Mouse (Mus musculus) frontal cortex, adult 2 months (tissue): ENCODE measurements around the gene Baz2b. TPM values are rescaled to one million over a fixed set of nuclear protein-coding genes. Genes with fewer than 3 reads are reported as not detected.

Source experiments
- DNase-seq, 2 experiments: peaks; one replicate each; pipeline ENCODE4 v3.0.0; 2022; ENCODE audit warnings: low spot score in 1 of 2; ENCODE audit errors: extremely low spot score in 1 of 2
- polyA plus RNA-seq: library from polyadenylated mRNA; depleted of rRNA; stranded (reverse); fragments of >200 nt; gene quantifications from 2 replicates; pipeline ENCODE4 v1.2.3, GENCODE M21; 2012

Gene Baz2b
- polyA plus RNA-seq, 1 experiment, result 34.7 TPM

GRCm38 (mm10) chr2:60060185-60060775 is 149.4 kb downstream of the Baz2b start:
- DNase-seq, result no peak

GRCm38 (mm10) chr2:60059300-60059699 is 150.3 kb downstream of the Baz2b start:
- no peak for DNase-seq

DNA sequence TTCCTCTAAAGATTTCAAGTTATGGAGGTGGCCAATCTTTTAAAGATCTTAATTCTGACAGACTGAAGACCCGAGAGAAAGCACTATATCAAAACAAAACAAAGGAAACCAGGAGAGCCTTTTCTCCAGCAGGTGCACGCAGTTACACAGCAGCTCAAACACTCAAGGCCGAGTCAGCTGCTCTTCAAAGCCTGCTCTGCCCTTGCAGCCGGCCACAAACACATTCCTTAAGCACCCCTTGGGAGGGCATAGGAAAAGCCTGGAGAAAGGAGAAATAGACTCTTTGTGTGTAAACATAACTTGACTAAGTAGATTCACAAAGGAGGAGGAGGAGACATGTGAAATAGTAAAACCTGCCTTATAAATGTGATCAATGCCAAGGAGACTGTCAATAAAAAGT is 153.6 kb downstream of the Baz2b start:
- no peak for DNase-seq

DNA sequence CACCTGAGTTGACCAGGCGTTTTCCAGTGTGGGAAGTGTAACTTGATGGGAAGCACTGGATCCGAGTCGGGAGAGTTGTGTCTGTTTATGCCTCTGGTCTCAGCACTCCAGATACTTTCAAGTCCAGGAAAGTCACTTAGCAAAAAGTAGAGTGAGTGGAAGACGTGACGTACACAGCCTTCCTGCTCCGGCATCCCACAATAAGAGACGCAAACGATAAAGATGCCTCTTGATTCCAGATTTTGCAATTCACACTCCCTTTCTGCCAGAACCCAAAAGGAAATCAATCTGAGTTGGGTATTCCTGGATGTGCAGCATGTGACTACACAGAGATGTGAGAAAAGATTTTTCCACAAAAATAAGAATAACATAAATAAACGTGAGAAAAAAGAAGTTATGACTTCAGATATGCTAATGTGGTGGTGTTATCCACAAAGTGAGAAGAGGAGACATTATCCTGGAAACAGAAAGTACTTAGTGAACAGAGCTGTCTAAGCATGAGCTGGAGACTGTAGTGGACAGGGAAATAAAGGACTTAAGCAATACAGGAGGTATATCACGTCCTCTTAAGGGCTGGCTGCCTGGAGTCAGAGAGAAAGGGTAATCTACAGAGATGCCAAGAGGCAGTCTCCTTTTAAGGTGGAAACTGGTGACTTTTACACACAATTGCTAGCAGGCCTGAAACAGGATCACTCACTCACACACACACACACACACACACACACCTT is 154.7 kb downstream of the Baz2b start:
- DNase-seq, result peak in 1 of 2 experiments; percentile 31

DNA sequence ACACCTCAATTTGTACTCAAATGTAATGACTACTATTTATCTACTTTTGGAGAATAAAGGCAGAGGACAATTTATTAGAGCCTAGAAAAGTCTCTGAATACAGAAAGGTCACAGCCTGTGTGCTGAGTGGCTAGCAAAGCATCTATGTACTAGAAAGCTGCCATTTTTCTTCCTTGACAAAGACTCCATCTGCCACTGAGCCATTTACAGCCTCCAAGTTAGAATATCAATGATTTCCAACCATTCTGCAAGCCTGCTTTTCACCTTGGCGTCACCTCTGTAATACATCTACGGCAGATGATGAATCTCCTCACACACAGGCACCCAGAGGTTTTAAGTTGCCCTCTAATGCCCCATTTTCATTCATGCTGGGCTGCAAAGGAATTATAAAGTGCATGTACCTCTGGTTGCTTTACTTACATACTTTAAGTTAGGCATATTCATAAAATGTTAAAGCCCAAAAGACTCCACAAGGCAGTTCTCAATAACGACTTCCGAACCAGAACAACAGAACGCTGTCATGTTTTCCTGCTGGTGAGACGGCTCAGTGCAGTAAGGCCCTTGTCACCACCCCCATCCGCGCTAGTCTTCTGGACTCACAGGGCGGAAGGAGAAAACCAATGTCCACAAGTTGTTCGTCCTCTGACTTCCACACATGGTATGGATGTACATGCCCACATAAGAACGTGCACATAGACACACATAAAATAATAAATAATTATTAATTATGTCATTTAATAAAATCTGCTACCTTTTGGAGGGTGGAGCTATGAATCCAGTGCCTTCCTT is 156.2 kb downstream of the Baz2b start:
- no peak for DNase-seq

- DNase-seq, result no peak
Observed at GRCm38 (mm10) chr2:60050667-60051460, 158.8 kb downstream of the Baz2b start.

DNA sequence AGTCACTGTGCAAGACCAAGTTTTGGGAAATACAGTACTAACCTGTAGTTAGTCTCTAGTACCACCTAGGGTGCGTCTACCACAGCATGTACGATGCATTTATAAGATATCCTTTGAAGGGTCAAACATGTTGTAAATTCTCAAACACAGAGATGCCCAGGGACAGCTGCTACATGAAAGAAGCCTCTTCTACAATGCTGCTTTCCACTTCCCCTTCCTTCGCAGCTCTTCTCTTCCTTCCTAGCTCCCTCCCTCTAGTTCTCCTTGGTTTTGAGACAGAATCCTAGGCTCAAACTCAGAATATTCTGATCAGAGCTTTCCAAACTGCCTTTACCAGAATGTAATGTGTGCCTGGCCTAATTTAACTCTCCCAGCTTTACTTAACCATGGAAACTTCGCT is 159.8 kb downstream of the Baz2b start:
- no peak for DNase-seq

GRCm38 (mm10) chr2:60049351-60049750 is 160.3 kb downstream of the Baz2b start:
- DNase-seq, result no peak

DNA sequence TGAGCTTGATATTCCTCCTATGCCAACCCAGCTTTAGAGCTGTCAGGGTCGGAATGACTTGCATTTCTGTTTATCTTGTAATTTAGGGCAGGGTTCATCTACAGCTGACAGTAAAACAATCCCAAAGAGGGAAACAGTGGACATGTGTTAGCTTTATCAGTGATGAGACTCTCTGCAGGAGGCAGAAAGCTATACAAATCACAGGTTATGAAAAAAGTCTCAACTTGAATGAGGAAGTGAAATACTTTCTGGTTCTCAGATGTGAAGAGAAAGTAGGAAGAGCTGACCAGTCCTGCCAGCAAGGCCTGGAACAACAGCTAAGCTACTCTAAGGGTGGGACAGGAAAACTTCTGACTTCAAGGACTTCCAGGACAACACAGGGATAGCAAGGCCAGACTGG is 163.6 kb downstream of the Baz2b start:
- no peak for DNase-seq

DNA sequence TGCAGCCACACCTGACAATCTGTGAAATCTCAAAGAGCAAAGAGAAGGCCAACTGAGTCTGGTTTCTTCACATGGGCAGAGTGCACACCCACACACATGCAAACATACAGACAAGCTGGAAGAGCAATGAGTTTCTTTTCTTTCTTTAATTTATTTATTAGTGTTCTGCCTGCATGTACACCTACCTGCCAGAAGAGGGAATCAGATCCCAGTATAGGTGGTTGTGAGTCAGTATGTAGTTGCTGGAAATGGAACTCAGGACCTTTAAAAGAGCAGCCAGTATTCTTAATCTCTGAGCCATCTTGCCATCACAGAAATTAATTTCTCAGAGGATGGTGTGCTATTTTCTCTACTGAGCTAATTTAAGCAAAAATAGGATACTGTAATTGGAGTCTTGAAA is 164.7 kb downstream of the Baz2b start:
- DNase-seq, result no peak

GRCm38 (mm10) chr2:60044540-60044939 is 165.1 kb downstream of the Baz2b start:
- no peak for DNase-seq

DNA sequence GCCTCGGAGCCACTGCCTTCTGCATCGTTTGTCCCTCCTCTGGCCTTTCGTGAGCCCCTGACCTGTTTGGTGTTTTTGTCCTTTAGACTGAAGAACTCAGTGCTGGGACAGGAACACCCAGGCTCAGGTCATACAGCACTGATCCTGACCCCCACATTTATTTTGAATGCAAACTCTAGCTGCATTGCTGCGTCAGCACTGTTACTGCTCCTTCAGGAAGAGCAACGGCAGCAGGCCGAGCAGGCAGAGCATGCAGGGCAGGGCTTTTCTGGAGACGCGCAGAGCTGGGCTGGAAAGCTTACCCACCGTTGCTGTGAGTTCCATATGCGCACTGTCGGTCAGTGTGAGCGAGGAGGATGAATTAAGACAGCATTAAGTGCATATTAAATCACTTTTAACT is 166.9 kb downstream of the Baz2b start:
- DNase-seq, result no peak

DNA sequence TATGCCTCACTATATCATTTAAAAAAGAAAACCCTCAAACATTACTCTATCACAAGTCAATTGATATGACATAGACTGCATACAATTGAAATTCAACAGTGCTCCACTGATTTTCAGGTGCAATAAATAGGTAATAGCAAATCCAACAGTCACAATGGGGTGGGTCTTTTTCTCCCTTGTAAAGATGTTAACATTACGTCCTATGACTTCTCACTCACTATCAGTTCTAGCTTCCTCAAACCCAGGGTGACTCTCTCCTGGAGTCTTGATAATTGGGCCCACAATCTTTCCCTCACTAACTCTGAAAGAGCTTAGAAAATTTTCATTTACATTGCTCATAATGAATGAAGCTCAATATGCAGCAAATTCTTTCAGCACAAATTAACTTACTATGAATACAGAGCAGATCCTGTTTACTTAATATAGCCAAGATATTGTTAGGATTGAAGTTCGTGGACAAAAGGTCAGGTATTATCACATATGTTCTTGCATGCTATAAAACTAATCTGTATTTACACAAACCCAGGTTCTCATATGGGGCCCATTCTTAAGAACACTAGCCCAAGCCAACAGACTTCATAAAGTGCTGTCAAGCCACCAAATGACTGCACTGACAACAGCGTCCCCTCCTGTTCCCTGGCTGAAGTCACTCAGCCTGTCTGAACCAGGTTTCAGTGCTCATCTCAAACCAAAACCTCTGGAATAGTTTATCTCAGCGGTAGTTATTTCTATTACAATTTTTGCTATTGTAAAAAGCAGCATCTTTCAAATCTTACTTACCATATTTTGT is 168.0 kb downstream of the Baz2b start:
- DNase-seq, result no peak

DNA sequence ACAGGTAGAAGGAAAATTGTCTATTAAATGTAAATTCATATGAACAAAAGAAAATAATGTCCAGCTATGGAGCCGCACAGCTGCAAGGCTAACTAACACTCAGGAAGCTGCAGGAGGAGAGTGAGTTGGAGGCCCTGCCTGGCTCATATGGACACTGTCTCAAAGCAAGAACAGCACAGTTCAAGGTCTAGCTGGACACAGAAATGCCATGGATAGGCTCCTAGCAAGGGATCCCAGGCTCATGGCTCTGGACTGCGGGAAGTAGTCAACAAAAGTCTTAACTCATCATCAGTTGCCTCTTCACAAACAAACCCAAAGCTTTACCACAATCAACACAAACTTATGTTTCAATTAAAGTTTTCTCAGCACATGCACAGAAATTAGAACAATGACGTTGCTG is 169.5 kb downstream of the Baz2b start:
- DNase-seq, result no peak

- DNase-seq, result peak in 1 of 2 experiments; percentile 45
Observed at GRCm38 (mm10) chr2:60037011-60037551, 172.6 kb downstream of the Baz2b start.

DNA sequence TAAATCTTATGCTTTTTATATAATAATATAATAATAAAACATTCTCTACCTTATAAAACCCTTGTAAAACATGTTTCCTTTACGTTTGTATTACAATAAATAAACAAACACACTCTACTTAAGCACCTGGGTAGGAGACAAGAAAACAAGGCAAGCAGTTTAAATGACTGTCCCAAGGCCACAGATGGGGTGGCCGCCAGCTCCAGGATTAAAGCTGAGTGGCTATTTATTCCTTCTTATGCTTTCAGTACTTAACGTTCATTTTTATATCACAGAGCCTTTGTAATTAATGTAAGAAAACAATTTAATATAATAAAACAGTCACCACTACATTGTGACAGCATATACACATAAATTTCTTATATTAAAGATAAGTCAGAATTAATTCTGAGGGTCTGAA is 173.3 kb downstream of the Baz2b start:
- no peak for DNase-seq

GRCm38 (mm10) chr2:60030991-60031390 is 178.6 kb downstream of the Baz2b start:
- no peak for DNase-seq

DNA sequence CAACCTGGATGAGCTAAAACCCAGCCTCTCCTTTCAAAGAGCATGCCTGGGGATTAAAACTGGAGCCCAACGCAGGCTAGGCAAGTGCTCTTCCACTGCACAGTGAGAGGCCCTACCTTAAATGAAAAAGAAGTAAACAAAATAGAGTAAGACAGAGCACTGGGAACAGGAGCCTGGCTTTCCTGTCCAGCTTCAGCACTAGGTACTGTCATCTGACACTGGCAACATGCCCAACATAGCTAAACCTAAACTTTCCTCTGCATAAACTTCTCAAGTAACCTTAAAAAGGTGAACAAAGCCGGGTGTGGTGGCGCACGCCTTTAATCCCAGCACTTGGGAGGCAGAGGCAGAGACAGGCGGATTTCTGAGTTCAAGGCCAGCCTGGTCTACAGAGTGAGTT is 180.6 kb downstream of the Baz2b start:
- no peak for DNase-seq

- DNase-seq, result no peak
Observed at GRCm38 (mm10) chr2:60027166-60027565, 182.5 kb downstream of the Baz2b start.

- DNase-seq, result no peak
Observed at GRCm38 (mm10) chr2:60026554-60026953, 183.1 kb downstream of the Baz2b start.
